Mouse (Mus musculus): Measurements from ENCODE around the gene Gtf3a. TPM values are rescaled to one million over a fixed set of nuclear protein-coding genes. Genes with fewer than 3 reads are reported as not detected.

The Gtf3a gene
- total and polyA plus RNA-seq, 3 experiments, result 110 to 133 (median 130) TPM

GRCm38 (mm10) chr5:146900331-146900730, 48.1 kb upstream of the Gtf3a start:
- Histone ChIP-seq H3K27ac (ENCODE audit: insufficient read depth, low read depth) (no peak overlapping the region), H3K79me2 (replicated peaks; ENCODE audit: control insufficient read depth, extremely low read depth, insufficient read depth, poor library complexity, severe bottlenecking) (no peaks in the 10 kb centered on the region), H3K4me3 (replicated peaks in 1 of 3; ENCODE audit: low read depth in 2 of 3, low read length in 2 of 3, poor library complexity in 1 of 3) (no peak overlapping the region), H3K9me3 (replicated peaks; ENCODE audit: low read length) (no peaks in the 10 kb centered on the region), H3K4me1 (ENCODE audit: control insufficient read depth in 1 of 2, insufficient read depth in 2 of 2) (peaks cover 9 to 18% of the 10 kb centered on the region in 2 experiments), H3K9ac (ENCODE audit: insufficient read depth, low read depth) (no peak overlapping the region), H3K4me2 (ENCODE audit: insufficient read depth, low read depth, poor library complexity, severe bottlenecking) (no peak overlapping the region), H3K36me3 (replicated peaks in 1 of 2; ENCODE audit: control insufficient read depth in 1 of 2, insufficient read depth in 1 of 2, low read length in 1 of 2) (no peaks in the 10 kb centered on the region), H3K27me3 (replicated peaks) (no peaks in the 10 kb centered on the region)
- TF ChIP-seq MAZ (IDR thresholded peaks at IDR 0.05; ENCODE audit: low read depth, low read length) (no peak), RCOR1 (conservative IDR thresholded peaks at IDR 0.05; ENCODE audit: low read depth, low read length) (no peak), CTCF (conservative IDR thresholded peaks at IDR 0.05 in 1 of 2, IDR thresholded peaks at IDR 0.05 in 1 of 2; ENCODE audit: low read depth in 2 of 2, low read length in 2 of 2) (no peak), USF1 (IDR thresholded peaks at IDR 0.05; ENCODE audit: low read depth, low read length) (no peak), CHD1 (IDR thresholded peaks at IDR 0.05; ENCODE audit: low read depth, low read length) (no peak), SIN3A (IDR thresholded peaks at IDR 0.05; ENCODE audit: low read length) (no peak), BHLHE40 (IDR thresholded peaks at IDR 0.05; ENCODE audit: low read depth, low read length) (no peak), NRF1 (IDR thresholded peaks at IDR 0.05; ENCODE audit: low read depth, low read length) (no peak), ZC3H11A (IDR thresholded peaks at IDR 0.05; ENCODE audit: low read depth, low read length) (no peak), NELFE (IDR thresholded peaks at IDR 0.05; ENCODE audit: low read depth, low read length) (no peak), KAT2A (IDR thresholded peaks at IDR 0.05; ENCODE audit: insufficient replicate concordance, low read length) (no peak), E2F4 (IDR thresholded peaks at IDR 0.05; ENCODE audit: insufficient replicate concordance, low read depth, low read length) (no peak)
- no peak for DNase-seq (ENCODE audit: extremely low read depth)
- in situ Hi-C loops (cut with MboI; ENCODE audit: low pct_ligation_motif_present, low pct_unique_long_range_greater_than_20kb, low sequenced_read_pairs), result no loop called here
- dilution Hi-C loops (cut with MboI; ENCODE audit: extremely low pct_ligation_motif_present, extremely low pct_unique_long_range_greater_than_20kb, low sequenced_read_pairs), result no loop called here

DNA sequence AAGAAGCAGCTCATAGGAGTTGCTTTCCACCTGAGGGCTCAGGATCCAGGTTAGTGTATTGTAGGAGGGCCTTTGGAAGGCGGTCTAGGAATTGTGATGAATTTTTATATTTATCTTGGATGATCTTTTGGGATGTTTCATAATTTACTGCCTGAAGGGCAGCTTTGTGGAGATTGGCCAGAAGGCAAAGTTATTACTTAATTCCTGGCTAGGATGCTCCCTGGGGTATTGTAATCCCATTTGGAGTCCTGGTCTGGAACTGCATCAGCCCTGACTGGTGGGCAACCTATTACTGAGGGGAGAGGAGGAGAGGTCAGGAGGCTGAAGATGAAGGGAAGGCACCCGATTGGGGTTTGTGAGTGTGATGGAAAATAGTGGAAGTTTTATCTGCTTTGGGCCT, 47.0 kb upstream of the Gtf3a start:
- H3K4me1 ChIP-seq (ENCODE audit: control insufficient read depth in 1 of 2, insufficient read depth in 2 of 2), result peaks cover 9 to 22% of the 10 kb centered on the region in 2 experiments
- no peaks in the 10 kb centered on the region for H3K27me3 ChIP-seq (replicated peaks)
- no peak overlapping the region for H3K4me2 ChIP-seq (ENCODE audit: insufficient read depth, low read depth, poor library complexity, severe bottlenecking)
- dilution Hi-C loops (cut with MboI; ENCODE audit: extremely low pct_ligation_motif_present, extremely low pct_unique_long_range_greater_than_20kb, low sequenced_read_pairs) (no loop called here), in situ Hi-C loops (cut with MboI; ENCODE audit: low pct_ligation_motif_present, low pct_unique_long_range_greater_than_20kb, low sequenced_read_pairs) (no loop called here)
- TF ChIP-seq RCOR1 (conservative IDR thresholded peaks at IDR 0.05; ENCODE audit: low read depth, low read length) (no peak), EP300 (IDR thresholded peaks at IDR 0.05; ENCODE audit: low read length) (no peak), CTCF (conservative IDR thresholded peaks at IDR 0.05 in 1 of 2, IDR thresholded peaks at IDR 0.05 in 1 of 2; ENCODE audit: low read depth in 2 of 2, low read length in 2 of 2) (no peak)
- H3K79me2 ChIP-seq (replicated peaks; ENCODE audit: control insufficient read depth, extremely low read depth, insufficient read depth, poor library complexity, severe bottlenecking), result no peaks in the 10 kb centered on the region
- no peak overlapping the region for H3K27ac ChIP-seq (ENCODE audit: insufficient read depth, low read depth)
- H3K4me3 ChIP-seq (replicated peaks in 1 of 3; ENCODE audit: low read depth in 2 of 3, low read length in 2 of 3, poor library complexity in 1 of 3), result no peak overlapping the region
- no peak for DNase-seq (ENCODE audit: extremely low read depth)
- H3K9me3 ChIP-seq (replicated peaks; ENCODE audit: low read length), result no peaks in the 10 kb centered on the region
- H3K9ac ChIP-seq (ENCODE audit: insufficient read depth, low read depth), result no peak overlapping the region
- H3K36me3 ChIP-seq (replicated peaks in 1 of 2; ENCODE audit: control insufficient read depth in 1 of 2, insufficient read depth in 1 of 2, low read length in 1 of 2), result no peaks in the 10 kb centered on the region

DNA sequence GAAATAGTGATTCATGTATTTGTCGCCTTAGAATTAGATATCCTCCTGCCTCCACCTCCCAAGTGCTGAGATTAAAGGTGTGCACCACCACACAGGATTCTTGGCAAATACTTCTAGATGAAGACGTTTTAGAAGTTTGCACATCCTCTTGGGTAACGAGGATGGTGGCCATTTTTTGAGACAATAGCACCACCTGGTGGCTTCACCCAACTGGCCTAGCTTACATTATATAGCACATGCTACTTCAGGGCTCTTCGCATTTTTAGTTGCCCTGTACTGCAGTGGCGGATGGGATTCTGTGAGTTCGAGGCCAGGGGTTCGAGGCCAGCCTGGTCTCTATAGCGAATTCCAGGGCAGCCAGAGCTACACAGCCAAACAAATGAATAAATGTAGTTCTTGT, 44.1 kb upstream of the Gtf3a start:
- H3K4me3 ChIP-seq (replicated peaks in 1 of 3; ENCODE audit: low read depth in 2 of 3, low read length in 2 of 3, poor library complexity in 1 of 3), result no peak overlapping the region
- in situ Hi-C loops (cut with MboI; ENCODE audit: low pct_ligation_motif_present, low pct_unique_long_range_greater_than_20kb, low sequenced_read_pairs) (no loop called here), dilution Hi-C loops (cut with MboI; ENCODE audit: extremely low pct_ligation_motif_present, extremely low pct_unique_long_range_greater_than_20kb, low sequenced_read_pairs) (no loop called here)
- peaks cover 0 to 6% of the 10 kb centered on the region in 2 experiments; a peak in 2 of 4 replicates for H3K4me1 ChIP-seq (ENCODE audit: control insufficient read depth in 1 of 2, insufficient read depth in 2 of 2)
- no peak overlapping the region for H3K27ac ChIP-seq (ENCODE audit: insufficient read depth, low read depth)
- no peaks in the 10 kb centered on the region for H3K79me2 ChIP-seq (replicated peaks; ENCODE audit: control insufficient read depth, extremely low read depth, insufficient read depth, poor library complexity, severe bottlenecking)
- no peaks in the 10 kb centered on the region for H3K36me3 ChIP-seq (replicated peaks in 1 of 2; ENCODE audit: control insufficient read depth in 1 of 2, insufficient read depth in 1 of 2, low read length in 1 of 2)
- H3K9me3 ChIP-seq (replicated peaks; ENCODE audit: low read length), result no peaks in the 10 kb centered on the region
- no peak overlapping the region for H3K4me2 ChIP-seq (ENCODE audit: insufficient read depth, low read depth, poor library complexity, severe bottlenecking)
- no peak overlapping the region for H3K9ac ChIP-seq (ENCODE audit: insufficient read depth, low read depth)
- DNase-seq (ENCODE audit: extremely low read depth), result peak; percentile 87
- H3K27me3 ChIP-seq (replicated peaks), result no peaks in the 10 kb centered on the region
- TF ChIP-seq RAD21 (IDR thresholded peaks at IDR 0.05; ENCODE audit: low read depth, low read length) (no peak; the same call in none of the 2 replicates), RCOR1 (conservative IDR thresholded peaks at IDR 0.05; ENCODE audit: low read depth, low read length) (no peak), JUN (IDR thresholded peaks at IDR 0.05; ENCODE audit: insufficient read depth, low read depth, low read length) (peak; percentile 29; the same call in 1 of the 2 replicates), SMC3 (IDR thresholded peaks at IDR 0.05; ENCODE audit: low read depth, low read length) (peak; percentile 100), MXI1 (IDR thresholded peaks at IDR 0.05; ENCODE audit: low read depth, low read length) (no peak), GABPA (IDR thresholded peaks at IDR 0.05; ENCODE audit: insufficient replicate concordance, low read depth, low read length) (no peak), CHD1 (IDR thresholded peaks at IDR 0.05; ENCODE audit: low read depth, low read length) (no peak), ZKSCAN1 (IDR thresholded peaks at IDR 0.05; ENCODE audit: borderline replicate concordance, low read depth, low read length) (no peak), ZC3H11A (IDR thresholded peaks at IDR 0.05; ENCODE audit: low read depth, low read length) (peak; percentile 97), TCF12 (IDR thresholded peaks at IDR 0.05; ENCODE audit: low read depth, low read length) (peak; percentile 56; the same call in 1 of the 2 replicates), BHLHE40 (IDR thresholded peaks at IDR 0.05; ENCODE audit: low read depth, low read length) (0 out of 2 replicates have a peak, but pooled peaks have one; percentile 30), ETS1 (conservative IDR thresholded peaks at IDR 0.05; ENCODE audit: low read depth, low read length) (no peak), KAT2A (IDR thresholded peaks at IDR 0.05; ENCODE audit: insufficient replicate concordance, low read length) (no peak), MEF2A (IDR thresholded peaks at IDR 0.05; ENCODE audit: borderline replicate concordance, low read depth, low read length) (no peak), CHD2 (IDR thresholded peaks at IDR 0.05; ENCODE audit: low read length) (no peak), POLR2A (IDR thresholded peaks at IDR 0.05; ENCODE audit: low read depth, low read length) (no peak), ELF1 (IDR thresholded peaks at IDR 0.05; ENCODE audit: low read depth, low read length) (no peak; the same call in 1 of the 2 replicates)
